ENCODE assay signal across 14 mouse cellular contexts in the genomic region with DNA sequence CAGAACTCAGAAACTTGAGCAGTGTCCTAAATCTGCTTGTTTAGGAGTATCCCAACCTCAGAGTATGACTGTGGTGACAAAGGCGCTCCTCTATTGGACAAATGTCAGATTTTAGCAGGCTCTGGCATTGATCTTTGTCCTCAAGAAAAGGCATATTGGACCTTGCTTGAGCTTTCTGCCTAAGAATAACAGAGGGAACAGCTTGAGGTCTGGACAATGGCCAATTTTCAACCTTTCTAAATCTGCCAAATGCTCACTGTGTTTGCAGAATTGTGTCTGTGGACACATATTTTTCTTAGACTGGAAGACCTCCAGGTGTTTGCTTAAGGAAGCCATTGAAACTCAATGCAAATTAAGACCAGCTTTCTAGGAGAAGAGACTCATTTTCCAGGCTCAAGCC. TPM values are rescaled to one million over a fixed set of nuclear protein-coding genes. Genes with fewer than 3 reads are reported as not detected.
DNase-seq lines count a peak whose midpoint lies in the region; ATAC-seq and TF ChIP-seq lines count a peak whose summit lies in the region.
"Had no signal": no experiment of that assay in that cellular context is flagged by ENCODE, and none has a peak within 500 bp of the region (broad histone marks: within the 10 kb centered on the region; RNA-seq: fewer than 3 reads in every experiment).

No protein-coding gene starts in this region.

- no peaks in the 10 kb centered on the region for H3K9me3 ChIP-seq in forebrain, postnatal 0 days (ENCODE audit: low read length)
- no peaks in the 10 kb centered on the region for H3K9me3 ChIP-seq in forebrain, embryonic 13.5 days (replicated peaks)
- no peaks in the 10 kb centered on the region for H3K9me3 ChIP-seq in limb, embryonic 14.5 days (ENCODE audit: control insufficient read depth, low read length)
- no peaks in the 10 kb centered on the region for H3K9me3 ChIP-seq in limb, embryonic 10.5 days (replicated peaks)

- WGBS in forebrain, postnatal 0 days, result 51% methylated on average over 1 of the region's 1 CpGs
- WGBS in forebrain, embryonic 13.5 days, result 71% methylated on average over 1 of the region's 1 CpGs
- 87% methylated on average over 1 of the region's 1 CpGs for WGBS in limb, embryonic 14.5 days
- WGBS in limb, embryonic 10.5 days, result 94% methylated on average over 1 of the region's 1 CpGs

- no peaks in the 10 kb centered on the region for H3K27me3 ChIP-seq in forebrain, postnatal 0 days (ENCODE audit: insufficient read depth, low read length)
- H3K27me3 ChIP-seq in forebrain, embryonic 13.5 days, result no peaks in the 10 kb centered on the region
- no peaks in the 10 kb centered on the region for H3K27me3 ChIP-seq in limb, embryonic 14.5 days (ENCODE audit: control insufficient read depth, insufficient read depth, low read length)
- no peaks in the 10 kb centered on the region for H3K27me3 ChIP-seq in limb, embryonic 10.5 days (ENCODE audit: low read depth, poor library complexity, severe bottlenecking)

- H3K36me3 ChIP-seq in forebrain, postnatal 0 days (ENCODE audit: insufficient read depth), result no peaks in the 10 kb centered on the region
- no peaks in the 10 kb centered on the region for H3K36me3 ChIP-seq in forebrain, embryonic 13.5 days (ENCODE audit: poor library complexity, severe bottlenecking)
- no peaks in the 10 kb centered on the region for H3K36me3 ChIP-seq in limb, embryonic 14.5 days (ENCODE audit: control insufficient read depth, insufficient read depth, low read length)
- no peaks in the 10 kb centered on the region for H3K36me3 ChIP-seq in limb, embryonic 10.5 days

- no peak overlapping the region for H3K4me3 ChIP-seq in forebrain, postnatal 0 days (ENCODE audit: low read depth, low read length)
- no peak overlapping the region for H3K4me3 ChIP-seq in forebrain, embryonic 13.5 days
- H3K4me3 ChIP-seq in limb, embryonic 14.5 days (replicated peaks; ENCODE audit: low read length), result no peak overlapping the region
- no peak overlapping the region for H3K4me3 ChIP-seq in limb, embryonic 10.5 days

- peak; percentile 13 for DNase-seq in forebrain, postnatal 0 days
- peak; percentile 27 for DNase-seq in limb, embryonic 14.5 days (ENCODE audit: low spot score)
- DNase-seq in limb, embryonic 10.5 days (ENCODE audit: low spot score), result no peak
- peak; percentile 40 to 69 for DNase-seq in cerebellum, postnatal 25 days
- no peak for DNase-seq in testis, postnatal 10 days (ENCODE audit: low spot score)
- no peak for DNase-seq in spleen, adult 12 weeks (ENCODE audit: low spot score)
- DNase-seq: embryo, embryonic 11 days; heart, adult 11 months; lung, postnatal 4 days; midbrain, embryonic 14.5 days had no signal

- H3K4me2 ChIP-seq in forebrain, postnatal 0 days (ENCODE audit: low read depth), result no peak overlapping the region
- H3K4me2 ChIP-seq in forebrain, embryonic 13.5 days, result no peak overlapping the region
- H3K4me2 ChIP-seq in limb, embryonic 14.5 days (replicated peaks; ENCODE audit: low read depth, low read length, severe bottlenecking), result no peak overlapping the region

- TF ChIP-seq CTCF in forebrain, postnatal 0 days (IDR thresholded peaks at IDR 0.05; ENCODE audit: low read depth), result no peak

- H3K9ac ChIP-seq in forebrain, postnatal 0 days, result no peak overlapping the region
- H3K9ac ChIP-seq in forebrain, embryonic 13.5 days, result no peak overlapping the region
- no peak overlapping the region for H3K9ac ChIP-seq in limb, embryonic 14.5 days (ENCODE audit: low read depth, low read length, severe bottlenecking)
- H3K9ac ChIP-seq: liver, embryonic 14.5 days had no signal

- H3K27ac ChIP-seq in forebrain, postnatal 0 days (ENCODE audit: low read depth, low read length), result no peak overlapping the region
- no peak overlapping the region for H3K27ac ChIP-seq in forebrain, embryonic 13.5 days
- no peak overlapping the region for H3K27ac ChIP-seq in limb, embryonic 14.5 days (replicated peaks; ENCODE audit: low read depth, low read length)
- H3K27ac ChIP-seq in limb, embryonic 10.5 days, result no peak overlapping the region
- H3K27ac ChIP-seq: liver, embryonic 14.5 days had no signal

- 0 out of 2 replicates have a peak, but pooled peaks cover 4% of the 10 kb centered on the region for H3K4me1 ChIP-seq in forebrain, postnatal 0 days (ENCODE audit: insufficient read depth)
- H3K4me1 ChIP-seq in forebrain, embryonic 13.5 days, result no peaks in the 10 kb centered on the region
- H3K4me1 ChIP-seq in limb, embryonic 14.5 days (ENCODE audit: control insufficient read depth, insufficient read depth, low read length), result peaks cover 4% of the 10 kb centered on the region; the same call in 1 of the 2 replicates
- H3K4me1 ChIP-seq in limb, embryonic 10.5 days, result no peaks in the 10 kb centered on the region

- TF ChIP-seq POLR2A in limb, embryonic 14.5 days (IDR thresholded peaks at IDR 0.05; ENCODE audit: borderline replicate concordance, extremely low read depth, insufficient read depth, insufficient read length), result no peak

- ATAC-seq in forebrain, postnatal 0 days, result no peak
- ATAC-seq in forebrain, embryonic 13.5 days, result no peak
- ATAC-seq in limb, embryonic 14.5 days (ENCODE audit: low FRiP score, low read depth), result no peak
- ATAC-seq in cerebellum, adult (ENCODE audit: insufficient number of reproducible peaks, low FRiP score, low TSS enrichment), result peak; percentile 75
- ATAC-seq: activated CD4-positive, CD25-positive, alpha-beta regulatory T cell, adult 4 months had no signal

RNA-seq across cellular contexts. Expression of a gene that starts 23.0 kb away (rescaled TPM):
- 10.2 and 14.0 TPM in 2 replicates for total RNA-seq in forebrain, postnatal 0 days (2014; rRNA removed)
- polyA plus RNA-seq in forebrain, postnatal 0 days (2015; fragmentation: Nextera tagmentation; extraction: Ambion mirVana), result 1.5 and 1.8 TPM in 2 replicates
- 1.5 TPM in 2 replicates for polyA plus RNA-seq in forebrain, embryonic 13.5 days (2015; fragmentation: Nextera tagmentation; extraction: Ambion mirVana)
- 4.4 and 4.5 TPM in 2 replicates for polyA plus RNA-seq in limb, embryonic 14.5 days (2012; rRNA removed)
- 3.3 and 3.8 TPM in 2 replicates for polyA plus RNA-seq in limb, embryonic 14.5 days (2014; fragmentation: Nextera tagmentation; extraction: Ambion mirVana)
- 0.99 and 1.1 TPM in 2 replicates for polyA plus RNA-seq in limb, embryonic 10.5 days (2016; fragmentation: Nextera tagmentation; extraction: Ambion mirVana)
- polyA plus RNA-seq: activated CD4-positive, CD25-positive, alpha-beta regulatory T cell, adult 4 months had no signal

Comparison
In these comparisons a context has a peak if more than half of its experiments do, and no peak if none do; other contexts are left out.
1. DNase-seq: peak in forebrain, postnatal 0 days (single experiment), limb, embryonic 14.5 days (single experiment) and cerebellum, postnatal 25 days (2 of 2); none in limb, embryonic 10.5 days (single experiment), testis, postnatal 10 days (single experiment) and spleen, adult 12 weeks (single experiment).